Mouse (Mus musculus) embryonic facial prominence, embryonic 13.5 days (tissue): Measurements from ENCODE around the gene Tmco4. TPM values are rescaled to one million over a fixed set of nuclear protein-coding genes. Genes with fewer than 3 reads are reported as not detected.
A peak's percentile ranks its signal among the peaks of the same experiment; 100 is the strongest.

ENCODE experiments used
- ATAC-seq: fragments of 200-750 bp; cut with Nextera tagmentation; 2 replicates; pipeline ENCODE4 v1.8.0; 2017; ENCODE audit warnings: low read depth; ENCODE audit not compliant: insufficient number of reproducible peaks, insufficient read depth, low FRiP score, low TSS enrichment
- H3K27ac ChIP-seq: fragments of 300-500 bp; sonication (generic); 2 replicates; pipeline ENCODE4 v1.5.1; 2015; ENCODE audit warnings: moderate library complexity, mild to moderate bottlenecking, inconsistent platforms
- H3K27me3 ChIP-seq: fragments of 300-500 bp; sonication (generic); 2 replicates; pipeline ENCODE4 v1.6.1; 2015; ENCODE audit warnings: mild to moderate bottlenecking, inconsistent platforms
- H3K36me3 ChIP-seq: fragments of 300-500 bp; sonication (generic); 2 replicates; pipeline ENCODE4 v1.6.1; 2015; ENCODE audit warnings: mild to moderate bottlenecking, inconsistent platforms
- H3K4me1 ChIP-seq: fragments of 300-500 bp; sonication (generic); 2 replicates; pipeline ENCODE4 v1.6.1; 2015; ENCODE audit warnings: inconsistent platforms
- H3K4me2 ChIP-seq: fragments of 300-500 bp; sonication (generic); 2 replicates; pipeline ENCODE4 v1.6.1; 2015; ENCODE audit warnings: moderate library complexity, mild to moderate bottlenecking, inconsistent platforms
- H3K4me3 ChIP-seq: fragments of 300-500 bp; sonication (generic); 2 replicates; pipeline ENCODE4 v1.5.1; 2015; ENCODE audit warnings: mild to moderate bottlenecking, inconsistent platforms
- H3K9ac ChIP-seq: fragments of 300-500 bp; sonication (generic); 2 replicates; pipeline ENCODE4 v1.6.1; 2015; ENCODE audit warnings: mild to moderate bottlenecking, inconsistent platforms
- H3K9me3 ChIP-seq: fragments of 300-500 bp; sonication (generic); 2 replicates; pipeline ENCODE4 v1.6.1; 2016; ENCODE audit warnings: inconsistent platforms
- WGBS: fragments of 180-500 bp; shearing (Covaris S2); methylation state at CpG from one replicate; pipeline ENCODE4 v1.1.7; 2015; ENCODE audit warnings: mixed read lengths; 5-methylcytosine and 5-hydroxymethylcytosine counted together
- polyA plus RNA-seq: library from polyadenylated mRNA; unstranded; fragments of >200 nt; fragmentation: Nextera tagmentation; extraction: Ambion mirVana; gene quantifications from 2 replicates; pipeline ENCODE4 v1.2.1, GENCODE M21; 2015

Tmco4 gene
- polyA plus RNA-seq, 1 experiment from 2014 or later: 3.3 TPM

- no peak for ATAC-seq
- Histone ChIP-seq H3K27ac (no peak overlapping the region), H3K9me3 (no peaks in the 10 kb centered on the region), H3K4me2 (no peak overlapping the region), H3K4me3 (no peak overlapping the region), H3K27me3 (no peaks in the 10 kb centered on the region), H3K4me1 (no peaks in the 10 kb centered on the region), H3K9ac (no peak overlapping the region), H3K36me3 (no peaks in the 10 kb centered on the region)
- 7% methylated on average over 7 of the region's 7 CpGs for WGBS
Observed at GRCm38 (mm10) chr4:139059569-139059968, 86.9 kb downstream of the Tmco4 start.

- peaks cover 6% of the 10 kb centered on the region for H3K27me3 ChIP-seq
- H3K4me1 ChIP-seq: no peaks in the 10 kb centered on the region
- no peak for ATAC-seq
- H3K4me2 ChIP-seq: no peak overlapping the region
- H3K9me3 ChIP-seq: no peaks in the 10 kb centered on the region
- H3K4me3 ChIP-seq: no peak overlapping the region
- no peaks in the 10 kb centered on the region for H3K36me3 ChIP-seq
- no peak overlapping the region for H3K27ac ChIP-seq
- no peak overlapping the region for H3K9ac ChIP-seq
- WGBS: 87% methylated on average over 5 of the region's 5 CpGs
Observed at GRCm38 (mm10) chr4:139064831-139065230, 92.1 kb downstream of the Tmco4 start.

GRCm38 (mm10) chr4:139068287-139068686 is 95.6 kb downstream of the Tmco4 start:
- Histone ChIP-seq H3K36me3 (no peaks in the 10 kb centered on the region), H3K27ac (no peak overlapping the region), H3K4me1 (no peaks in the 10 kb centered on the region), H3K9ac (no peak overlapping the region), H3K9me3 (no peaks in the 10 kb centered on the region), H3K4me3 (no peak overlapping the region), H3K27me3 (peaks cover 27% of the 10 kb centered on the region), H3K4me2 (no peak overlapping the region)
- ATAC-seq: no peak
- 47% methylated on average over 4 of the region's 4 CpGs for WGBS

- H3K4me3 ChIP-seq: peak overlapping the region; percentile 65
- H3K27me3 ChIP-seq: peaks cover 72% of the 10 kb centered on the region
- peak overlapping the region; percentile 95 for H3K4me2 ChIP-seq
Observed at GRCm38 (mm10) chr4:139074060-139074459, 101.4 kb downstream of the Tmco4 start.

GRCm38 (mm10) chr4:139075041-139075711 is 102.5 kb downstream of the Tmco4 start, which contains the start of gene Htr6:
TSS of gene Htr6 (minus strand) at chr4:139075570.
- under 1% methylated on average over 72 of the region's 77 CpGs for WGBS
- Histone ChIP-seq H3K4me3 (peak within 1 kb of the TSS; percentile 65), H3K27ac (no peak within 1 kb of the TSS), H3K36me3 (no peaks in the 10 kb centered on the region), H3K9ac (peak within 1 kb of the TSS; percentile 73), H3K4me2 (peak within 1 kb of the TSS; percentile 95), H3K4me1 (peaks cover 23% of the 10 kb centered on the region), H3K27me3 (peaks cover 63% of the 10 kb centered on the region), H3K9me3 (no peaks in the 10 kb centered on the region)
- no peak for ATAC-seq

More at GRCm38 (mm10) chr4:139074060-139074459, 101.4 kb downstream of the Tmco4 start:
- Histone ChIP-seq H3K9ac (peak overlapping the region; percentile 73; the same call in 1 of the 2 replicates), H3K27ac (no peak overlapping the region), H3K4me1 (peaks cover 23% of the 10 kb centered on the region), H3K9me3 (no peaks in the 10 kb centered on the region), H3K36me3 (no peaks in the 10 kb centered on the region)
- no peak for ATAC-seq
- 19% methylated on average over 29 of the region's 29 CpGs for WGBS

- Histone ChIP-seq H3K9ac (no peak overlapping the region), H3K36me3 (no peaks in the 10 kb centered on the region), H3K27me3 (peaks cover 58% of the 10 kb centered on the region), H3K4me1 (peaks cover 23% of the 10 kb centered on the region), H3K27ac (no peak overlapping the region), H3K4me3 (peak overlapping the region; percentile 65), H3K9me3 (no peaks in the 10 kb centered on the region), H3K4me2 (peak overlapping the region; percentile 95)
- WGBS: 18% methylated on average over 5 of the region's 5 CpGs
- ATAC-seq: no peak
Observed at GRCm38 (mm10) chr4:139075915-139076314, 103.2 kb downstream of the Tmco4 start.

GRCm38 (mm10) chr4:139078313-139078712 is 105.6 kb downstream of the Tmco4 start:
- peaks cover 38% of the 10 kb centered on the region for H3K4me1 ChIP-seq
- no peak for ATAC-seq
- H3K4me3 ChIP-seq: no peak overlapping the region
- 36% methylated on average over 2 of the region's 2 CpGs for WGBS
- no peak overlapping the region for H3K4me2 ChIP-seq
- H3K27ac ChIP-seq: no peak overlapping the region
- H3K9ac ChIP-seq: no peak overlapping the region
- peaks cover 45% of the 10 kb centered on the region for H3K27me3 ChIP-seq
- peaks cover 3% of the 10 kb centered on the region; the same call in 1 of the 2 replicates for H3K36me3 ChIP-seq
- no peaks in the 10 kb centered on the region for H3K9me3 ChIP-seq

- Histone ChIP-seq H3K27me3 (peaks cover 41% of the 10 kb centered on the region), H3K4me2 (no peak overlapping the region), H3K9me3 (no peaks in the 10 kb centered on the region), H3K27ac (no peak overlapping the region), H3K4me3 (no peak overlapping the region), H3K4me1 (peaks cover 42% of the 10 kb centered on the region), H3K9ac (no peak overlapping the region), H3K36me3 (peaks cover 4% of the 10 kb centered on the region; the same call in 1 of the 2 replicates)
- 11% methylated on average over 4 of the region's 4 CpGs for WGBS
- no peak for ATAC-seq
Observed at GRCm38 (mm10) chr4:139078726-139079125, 106.0 kb downstream of the Tmco4 start.

GRCm38 (mm10) chr4:139079439-139079838 is 106.8 kb downstream of the Tmco4 start:
- H3K9ac ChIP-seq: no peak overlapping the region
- no peak overlapping the region for H3K4me3 ChIP-seq
- H3K27me3 ChIP-seq: peaks cover 34% of the 10 kb centered on the region
- 77% methylated on average over 11 of the region's 11 CpGs for WGBS
- H3K27ac ChIP-seq: no peak overlapping the region
- peaks cover 38% of the 10 kb centered on the region for H3K4me1 ChIP-seq
- no peak for ATAC-seq
- H3K9me3 ChIP-seq: no peaks in the 10 kb centered on the region
- H3K36me3 ChIP-seq: peaks cover 7% of the 10 kb centered on the region
- no peak overlapping the region for H3K4me2 ChIP-seq

- Histone ChIP-seq H3K9ac (no peak overlapping the region), H3K4me2 (no peak overlapping the region), H3K4me3 (no peak overlapping the region), H3K9me3 (no peaks in the 10 kb centered on the region), H3K4me1 (peaks cover 30% of the 10 kb centered on the region), H3K27ac (no peak overlapping the region), H3K27me3 (peaks cover 26% of the 10 kb centered on the region), H3K36me3 (peaks cover 14% of the 10 kb centered on the region)
- WGBS: 92% methylated on average over 7 of the region's 7 CpGs
- ATAC-seq: no peak
Observed at GRCm38 (mm10) chr4:139080259-139080658, 107.6 kb downstream of the Tmco4 start.

GRCm38 (mm10) chr4:139081270-139081931 is 108.7 kb downstream of the Tmco4 start:
- peaks cover 16% of the 10 kb centered on the region for H3K36me3 ChIP-seq
- no peak for ATAC-seq
- no peaks in the 10 kb centered on the region for H3K9me3 ChIP-seq
- H3K27ac ChIP-seq: 0 out of 2 replicates have a peak overlapping the region, but pooled peaks have one; percentile 28
- H3K4me2 ChIP-seq: no peak overlapping the region
- H3K27me3 ChIP-seq: peaks cover 14% of the 10 kb centered on the region
- 65% methylated on average over 18 of the region's 18 CpGs for WGBS
- H3K4me3 ChIP-seq: no peak overlapping the region
- H3K4me1 ChIP-seq: peaks cover 34% of the 10 kb centered on the region
- no peak overlapping the region for H3K9ac ChIP-seq
